Mouse (Mus musculus) forebrain, embryonic 14.5 days (tissue): ENCODE data around the gene Oas3. TPM values are rescaled to one million over a fixed set of nuclear protein-coding genes. Genes with fewer than 3 reads are reported as not detected.
"Not testable (repeated sequence)": the region's sequence is repeated elsewhere in the genome, so short reads cannot be mapped to it uniquely, and the experiment has no call there.

Experiments used
- ATAC-seq: fragments of 200-750 bp; cut with Nextera tagmentation; 2 replicates; pipeline ENCODE4 v1.8.0; 2017; ENCODE audit warnings: mild to moderate bottlenecking, moderate library complexity
- DNase-seq: peaks from one replicate; pipeline ENCODE4 v3.0.0-alpha.2; 2015; ENCODE audit warnings: low spot score
- H3K27ac ChIP-seq: fragments of 300-500 bp; sonication (generic); 2 replicates; pipeline ENCODE4 v1.5.1; 2014; ENCODE audit warnings: low read depth, mild to moderate bottlenecking, control low read depth, low read length, moderate library complexity
- H3K27me3 ChIP-seq: fragments of 300-500 bp; sonication (generic); replicated peaks from 2 replicates; pipeline ENCODE4 v1.6.1; 2014; ENCODE audit warnings: low read length, control low read depth, mixed read lengths; ENCODE audit not compliant: control insufficient read depth, insufficient read depth
- H3K36me3 ChIP-seq: fragments of 300-500 bp; sonication (generic); 2 replicates; pipeline ENCODE4 v1.6.1; 2014; ENCODE audit warnings: low read length, control low read depth; ENCODE audit not compliant: control insufficient read depth, insufficient read depth
- H3K4me1 ChIP-seq: fragments of 300-500 bp; sonication (generic); 2 replicates; pipeline ENCODE4 v1.6.1; 2014; ENCODE audit warnings: antibody characterized with exemption, low read length, control low read depth; ENCODE audit not compliant: control insufficient read depth, insufficient read depth
- H3K4me2 ChIP-seq: fragments of 300-500 bp; sonication (generic); 2 replicates; pipeline ENCODE4 v1.6.1; 2014; ENCODE audit warnings: mild to moderate bottlenecking, control low read depth, low read length
- H3K4me3 ChIP-seq: fragments of 300-500 bp; sonication (generic); 2 replicates; pipeline ENCODE4 v1.5.1; 2014; ENCODE audit warnings: low read depth, low read length, control low read depth
- H3K9ac ChIP-seq: fragments of 300-500 bp; sonication (generic); 2 replicates; pipeline ENCODE4 v1.6.1; 2014; ENCODE audit warnings: mild to moderate bottlenecking, low read length, control low read depth, moderate library complexity
- H3K9me3 ChIP-seq: fragments of 300-500 bp; sonication (generic); replicated peaks from 2 replicates; pipeline ENCODE4 v1.6.1; 2016; ENCODE audit warnings: low read length, control low read depth, mixed read lengths; ENCODE audit not compliant: control insufficient read depth
- WGBS: fragments of 180-500 bp; shearing (Covaris S2); extraction: QIAGEN DNeasy Blood & Tissue Kit; methylation state at CpG from one replicate; pipeline ENCODE4 v1.1.7; 2014; 5-methylcytosine and 5-hydroxymethylcytosine counted together
- polyA plus RNA-seq: library from polyadenylated mRNA; unstranded; fragments of >200 nt; fragmentation: Nextera tagmentation; extraction: Ambion mirVana; gene quantifications from 2 replicates; pipeline ENCODE4 v1.2.1, GENCODE M21; 2014

Oas3 gene
- 0.19 and 0.27 TPM in 2 replicates for polyA plus RNA-seq

DNA sequence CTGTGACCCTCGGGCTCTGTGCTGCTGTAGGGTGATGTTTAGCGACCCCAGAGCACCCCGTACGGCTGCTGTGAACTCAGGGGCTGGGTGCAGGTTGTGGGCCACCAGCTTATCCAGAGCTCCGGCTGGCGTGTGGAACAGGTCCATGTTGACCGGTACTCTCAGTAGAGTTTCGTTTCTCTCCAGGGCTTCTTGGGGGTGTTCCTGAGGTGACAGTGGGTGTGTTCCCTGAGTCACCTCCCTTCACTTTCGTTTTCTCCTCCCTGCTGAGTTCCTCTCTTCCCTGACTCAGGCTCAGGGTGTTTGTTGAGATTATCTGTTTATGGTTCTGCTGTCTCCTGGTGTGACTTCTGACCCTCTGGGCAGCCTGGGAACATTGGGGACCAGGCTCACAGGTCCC lies at the start of gene Oas3:
Oas3 (minus strand) TSS at position 184 of the 400 bp plus-strand sequence.
- no peak within 1 kb of the TSS for H3K9ac ChIP-seq
- H3K4me2 ChIP-seq = no peak within 1 kb of the TSS
- no peaks in the 10 kb centered on the region for H3K9me3 ChIP-seq
- no peak within 1 kb of the TSS for H3K27ac ChIP-seq
- WGBS = 83% methylated on average over 9 of the region's 9 CpGs
- H3K27me3 ChIP-seq = no peaks in the 10 kb centered on the region
- ATAC-seq (no peak), DNase-seq (no peak)
- no peaks in the 10 kb centered on the region for H3K4me1 ChIP-seq
- H3K36me3 ChIP-seq = no peaks in the 10 kb centered on the region
- no peak within 1 kb of the TSS for H3K4me3 ChIP-seq

DNA sequence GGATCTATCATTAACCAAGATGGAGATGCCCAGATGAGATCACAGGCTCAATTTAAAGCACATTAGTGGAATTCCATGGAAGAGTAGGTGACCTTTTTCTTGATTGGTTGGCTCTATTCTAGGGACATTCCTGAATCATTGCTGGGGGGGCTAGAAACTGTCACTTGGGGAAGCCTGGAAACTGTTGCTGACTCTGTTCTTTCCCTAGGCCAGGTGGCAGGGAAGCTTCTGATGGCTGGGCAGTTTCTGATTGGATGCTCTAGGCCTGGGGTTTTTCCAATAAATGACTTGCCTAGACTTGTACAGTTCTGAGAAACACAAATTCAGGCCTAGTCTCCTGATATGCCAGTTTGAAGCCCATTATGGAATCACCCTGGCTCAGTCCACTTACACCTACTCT lies 41.5 kb upstream of the Oas3 start:
- H3K27me3 ChIP-seq = no peaks in the 10 kb centered on the region
- H3K4me2 ChIP-seq = no peak overlapping the region
- DNase-seq (no peak), ATAC-seq (no peak)
- no peaks in the 10 kb centered on the region for H3K36me3 ChIP-seq
- H3K9ac ChIP-seq = no peak overlapping the region
- no peaks in the 10 kb centered on the region for H3K4me1 ChIP-seq
- H3K27ac ChIP-seq = no peak overlapping the region
- H3K4me3 ChIP-seq = no peak overlapping the region
- H3K9me3 ChIP-seq = no peaks in the 10 kb centered on the region; the same call in 1 of the 2 replicates

DNA sequence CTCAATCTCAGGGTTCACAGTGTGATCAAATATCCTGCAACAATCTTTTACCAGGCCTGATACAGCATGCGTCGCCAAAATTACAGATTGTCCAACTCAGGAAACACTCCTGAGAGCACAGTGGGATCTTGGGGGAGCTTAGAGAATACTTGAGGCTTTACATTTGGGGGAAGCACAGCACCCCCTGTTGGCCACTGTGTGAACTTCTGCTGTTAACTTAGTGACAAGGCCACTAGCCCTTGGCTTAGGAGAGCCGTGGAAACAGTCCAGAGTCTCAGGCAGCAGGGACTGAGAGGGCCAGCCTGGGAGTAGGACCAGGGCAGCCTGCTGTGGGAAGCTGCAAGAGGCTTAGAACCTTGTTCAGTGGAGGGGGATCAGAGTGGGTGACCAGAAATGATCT lies 38.5 kb upstream of the Oas3 start:
- no peak for ATAC-seq

DNA sequence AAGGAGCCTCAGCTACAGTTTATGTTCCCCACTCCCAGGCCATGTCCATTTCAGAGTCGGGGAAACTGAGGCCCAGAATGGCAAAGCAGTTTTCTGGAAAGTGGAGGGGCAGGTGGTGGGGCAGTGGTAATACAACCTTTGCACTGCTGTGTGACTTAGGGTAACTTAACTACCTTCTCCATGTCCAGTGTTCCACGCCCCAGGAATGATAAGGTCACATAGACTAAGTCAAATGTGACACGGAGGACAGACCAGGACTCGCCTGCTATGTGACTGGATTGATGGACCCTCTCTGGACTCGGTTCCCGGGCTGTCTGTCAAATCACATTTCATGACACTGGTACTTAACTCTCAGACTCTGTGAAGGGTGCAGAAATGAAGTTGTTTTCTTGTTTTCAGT lies 35.6 kb upstream of the Oas3 start:
- H3K27me3 ChIP-seq = no peaks in the 10 kb centered on the region
- H3K27ac ChIP-seq = no peak overlapping the region
- H3K9ac ChIP-seq = no peak overlapping the region; the same call in 1 of the 2 replicates
- DNase-seq (no peak), ATAC-seq (no peak)
- peak overlapping the region; percentile 21; the same call in 1 of the 2 replicates for H3K4me3 ChIP-seq
- peaks cover 5% of the 10 kb centered on the region; the same call in 1 of the 2 replicates for H3K4me1 ChIP-seq
- H3K4me2 ChIP-seq = peak overlapping the region; percentile 48
- 83% methylated on average over 6 of the region's 6 CpGs for WGBS
- H3K9me3 ChIP-seq = no peaks in the 10 kb centered on the region
- H3K36me3 ChIP-seq = no peaks in the 10 kb centered on the region

More for the DNA sequence above, 38.5 kb upstream of the Oas3 start:
- H3K4me3 ChIP-seq = no peak overlapping the region
- H3K27ac ChIP-seq = no peak overlapping the region
- no peaks in the 10 kb centered on the region for H3K27me3 ChIP-seq
- peaks cover 5% of the 10 kb centered on the region; the same call in 1 of the 2 replicates for H3K4me1 ChIP-seq
- no peaks in the 10 kb centered on the region; the same call in 1 of the 2 replicates for H3K9me3 ChIP-seq
- 68% methylated on average over 3 of the region's 3 CpGs for WGBS
- no peaks in the 10 kb centered on the region for H3K36me3 ChIP-seq
- H3K4me2 ChIP-seq = no peak overlapping the region
- DNase-seq = no peak
- no peak overlapping the region for H3K9ac ChIP-seq

DNA sequence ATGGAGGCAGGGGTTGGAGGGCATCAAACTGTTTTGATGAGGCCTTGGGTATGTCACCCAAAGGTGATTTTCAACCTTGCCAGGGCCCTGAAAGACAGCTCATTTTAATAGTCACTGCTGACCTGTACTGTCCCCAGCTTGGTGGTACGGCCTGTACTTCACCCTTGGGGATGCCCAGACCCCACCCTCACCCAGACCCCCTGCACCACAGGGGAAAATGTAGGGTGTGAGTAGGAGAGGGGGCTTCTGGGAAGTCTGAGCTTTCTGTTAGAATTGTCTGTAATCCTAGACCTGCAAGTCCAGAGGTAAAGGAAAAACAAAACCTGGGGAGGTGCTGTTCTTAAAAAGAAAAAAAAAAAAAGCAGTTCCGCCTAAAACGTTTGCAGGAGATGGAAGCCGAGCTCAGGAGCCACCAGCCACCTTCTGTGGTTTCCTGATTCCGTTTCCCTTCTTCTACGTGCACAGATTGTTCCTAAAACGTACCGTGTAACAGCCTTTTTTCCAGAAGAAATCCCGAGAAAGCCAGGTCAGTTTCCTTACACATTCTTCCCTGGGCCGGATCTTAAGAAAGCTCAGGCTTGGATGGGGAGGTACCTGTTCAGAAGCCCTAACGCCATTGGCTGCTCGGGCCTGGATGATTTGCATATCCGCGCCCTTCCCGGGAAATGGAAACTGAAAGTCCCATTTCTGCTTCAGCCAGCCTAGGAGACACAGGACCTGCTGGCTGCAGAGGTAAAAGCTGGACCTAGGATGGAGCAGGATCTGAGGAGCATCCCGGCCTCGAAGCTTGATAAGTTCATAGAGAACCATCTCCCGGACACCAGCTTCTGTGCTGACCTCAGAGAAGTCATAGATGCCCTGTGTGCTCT lies 34.7 kb upstream of the Oas3 start, which contains the start of gene Oas1c:
Oas1c (minus strand) TSS at position 564 of the 869 bp plus-strand sequence.
- 6% methylated on average over 18 of the region's 18 CpGs for WGBS
- H3K4me2 ChIP-seq = peak within 1 kb of the TSS; percentile 48
- H3K36me3 ChIP-seq = no peaks in the 10 kb centered on the region
- H3K27me3 ChIP-seq = no peaks in the 10 kb centered on the region
- H3K4me1 ChIP-seq = peaks cover 5% of the 10 kb centered on the region; the same call in 1 of the 2 replicates
- no peaks in the 10 kb centered on the region for H3K9me3 ChIP-seq
- H3K4me3 ChIP-seq = peak within 1 kb of the TSS; percentile 21
- ATAC-seq (peak; percentile 84), DNase-seq (peak; percentile 88)
- H3K9ac ChIP-seq = peak within 1 kb of the TSS; percentile 52
- H3K27ac ChIP-seq = no peak within 1 kb of the TSS

DNA sequence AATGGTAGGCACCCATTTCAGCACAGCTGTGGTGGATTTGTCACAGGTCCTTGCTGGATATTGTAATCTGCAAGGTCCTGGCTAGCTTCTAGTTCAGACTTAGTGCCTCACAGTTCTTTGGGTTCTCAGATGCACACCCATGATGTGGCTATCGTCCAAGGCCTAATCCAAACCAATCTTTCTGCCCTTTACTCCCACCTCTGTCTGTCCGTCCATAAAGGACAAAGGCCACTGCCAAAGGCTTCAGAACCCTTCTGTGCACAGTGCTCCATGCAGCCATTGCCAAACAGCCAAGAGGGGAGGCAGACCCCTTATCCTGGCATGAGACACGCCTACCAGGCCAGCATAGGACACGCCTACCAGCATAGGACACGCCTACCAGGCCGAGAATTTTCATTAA lies 31.7 kb upstream of the Oas3 start:
- WGBS = 31% methylated on average over 6 of the region's 6 CpGs
- no peak for DNase-seq

DNA sequence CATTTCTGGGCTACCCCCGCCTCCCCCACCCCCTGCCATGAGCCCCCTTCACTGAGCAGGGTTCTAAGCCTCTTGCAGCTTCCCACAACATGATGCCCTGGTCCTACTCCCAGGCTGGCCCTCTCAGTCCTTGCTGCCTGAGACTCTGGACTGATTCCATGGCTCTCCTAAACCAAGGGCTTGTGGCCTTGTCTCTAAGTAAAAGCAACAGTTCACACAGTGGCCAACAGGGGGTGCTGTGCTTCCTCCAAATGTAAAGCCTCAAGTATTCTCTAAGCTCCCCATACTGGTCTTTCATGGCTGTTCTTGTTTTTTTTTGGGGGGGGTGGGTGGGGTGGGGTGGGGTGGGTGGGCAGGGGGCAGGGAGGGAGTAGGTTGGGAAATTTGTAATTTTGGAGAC lies 29.0 kb upstream of the Oas3 start:
- Histone ChIP-seq H3K4me2 (no peak overlapping the region), H3K27ac (no peak overlapping the region), H3K36me3 (no peaks in the 10 kb centered on the region), H3K9me3 (no peaks in the 10 kb centered on the region), H3K4me3 (no peak overlapping the region), H3K9ac (no peak overlapping the region), H3K4me1 (no peaks in the 10 kb centered on the region), H3K27me3 (no peaks in the 10 kb centered on the region)
- DNase-seq = peak; percentile 61
- 92% methylated on average over 1 of the region's 1 CpGs for WGBS
- ATAC-seq = no peak

More for the DNA sequence above, 31.7 kb upstream of the Oas3 start:
- H3K9me3 ChIP-seq = no peaks in the 10 kb centered on the region
- no peaks in the 10 kb centered on the region for H3K36me3 ChIP-seq
- H3K4me3 ChIP-seq = no peak overlapping the region
- ATAC-seq = no peak
- peaks cover 5% of the 10 kb centered on the region; the same call in 1 of the 2 replicates for H3K4me1 ChIP-seq
- H3K9ac ChIP-seq = no peak overlapping the region
- no peak overlapping the region for H3K27ac ChIP-seq
- H3K4me2 ChIP-seq = no peak overlapping the region
- H3K27me3 ChIP-seq = no peaks in the 10 kb centered on the region

DNA sequence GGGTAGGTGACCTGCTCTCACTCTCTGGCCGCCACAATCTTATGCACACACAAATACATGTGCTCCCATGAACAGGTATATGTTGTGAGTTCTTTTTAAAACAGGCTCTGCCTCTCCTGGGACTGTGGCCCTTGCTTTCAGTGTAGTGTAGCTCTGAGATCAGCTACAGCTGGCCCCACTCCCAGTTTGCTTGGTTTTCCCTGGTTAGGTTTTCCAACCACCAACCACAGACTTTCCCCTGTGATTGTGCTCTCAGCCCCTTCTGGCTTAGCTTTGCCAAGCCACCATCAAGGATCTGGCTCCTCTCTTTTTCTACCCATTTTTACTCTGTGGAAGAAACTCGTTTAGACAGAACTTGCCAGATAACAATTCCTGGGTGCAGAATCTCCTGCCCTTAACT lies 26.1 kb upstream of the Oas3 start:
- Histone ChIP-seq H3K36me3 (no peaks in the 10 kb centered on the region), H3K4me3 (no peak overlapping the region), H3K4me1 (no peaks in the 10 kb centered on the region), H3K9ac (no peak overlapping the region), H3K9me3 (no peaks in the 10 kb centered on the region), H3K4me2 (no peak overlapping the region), H3K27ac (no peak overlapping the region), H3K27me3 (no peaks in the 10 kb centered on the region)
- no peak for DNase-seq
- no peak for ATAC-seq
- WGBS = 69% methylated on average over 2 of the region's 2 CpGs

DNA sequence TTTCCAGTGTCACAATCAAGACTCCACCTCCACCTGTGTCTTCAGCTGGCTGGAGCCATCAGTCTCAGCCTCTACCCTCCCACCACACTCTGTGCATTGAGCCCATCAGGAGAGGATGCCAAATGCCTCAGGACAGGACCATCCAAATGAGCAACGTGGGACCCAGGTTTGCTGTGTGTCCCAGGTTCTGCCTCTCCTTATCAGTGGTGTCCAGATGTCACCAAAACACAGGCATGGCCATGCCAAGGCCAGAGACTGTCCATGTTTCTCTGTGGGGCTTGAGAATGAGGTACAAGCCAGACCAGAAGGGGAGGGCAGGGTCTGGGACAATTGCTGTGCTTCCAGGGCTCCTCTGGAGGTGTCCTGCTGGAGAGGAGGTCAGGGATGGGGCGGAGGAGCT lies 21.5 kb upstream of the Oas3 start:
- H3K9me3 ChIP-seq, H3K4me1 ChIP-seq, H3K4me2 ChIP-seq, H3K27ac ChIP-seq, DNase-seq, ATAC-seq, H3K36me3 ChIP-seq, H3K4me3 ChIP-seq, H3K27me3 ChIP-seq, H3K9ac ChIP-seq: not testable (repeated sequence)
- 69% methylated on average over 2 of the region's 2 CpGs for WGBS
